Mouse (Mus musculus): Measurements from ENCODE around the gene Ugt1a7c. TPM values are rescaled to one million over a fixed set of nuclear protein-coding genes. Genes with fewer than 3 reads are reported as not detected.
"Not testable (repeated sequence)": the region's sequence is repeated elsewhere in the genome, so short reads cannot be mapped to it uniquely, and the experiment has no call there.

Ugt1a7c gene
- polyA plus RNA-seq, 1 experiment from 2014 or later = 1.5 TPM

DNA sequence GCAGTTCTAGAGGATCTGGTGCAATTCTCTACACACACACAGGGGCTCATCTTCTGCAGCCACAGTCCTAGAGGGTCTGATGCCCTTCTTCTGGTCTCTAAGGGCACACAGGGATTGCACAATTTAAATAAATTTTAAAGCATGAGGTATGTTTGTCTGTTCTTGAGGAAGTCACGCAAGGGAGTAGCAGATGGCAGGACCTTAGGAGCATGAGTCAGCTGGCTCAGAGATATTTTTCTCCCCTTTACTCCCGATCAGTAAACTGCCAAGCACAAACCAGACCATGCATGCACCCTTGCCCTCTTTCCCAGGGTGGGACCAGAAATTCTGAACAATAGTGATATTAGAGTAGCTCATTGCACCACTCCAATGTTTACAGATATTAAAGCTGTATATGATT is 63.6 kb downstream of the Ugt1a7c start:
- Histone ChIP-seq H3K4me3 (no peak overlapping the region), H3K4me1 (replicated peaks) (no peaks in the 10 kb centered on the region), H3K27ac (replicated peaks) (no peak overlapping the region), H3K9me3 (no peaks in the 10 kb centered on the region), H3K27me3 (no peaks in the 10 kb centered on the region), H3K4me2 (no peak overlapping the region), H3K36me3 (no peaks in the 10 kb centered on the region), H3K9ac (no peak overlapping the region)
- no peak for ATAC-seq (ENCODE audit: low FRiP score, low read depth)
- WGBS = 83% methylated on average over 2 of the region's 2 CpGs

DNA sequence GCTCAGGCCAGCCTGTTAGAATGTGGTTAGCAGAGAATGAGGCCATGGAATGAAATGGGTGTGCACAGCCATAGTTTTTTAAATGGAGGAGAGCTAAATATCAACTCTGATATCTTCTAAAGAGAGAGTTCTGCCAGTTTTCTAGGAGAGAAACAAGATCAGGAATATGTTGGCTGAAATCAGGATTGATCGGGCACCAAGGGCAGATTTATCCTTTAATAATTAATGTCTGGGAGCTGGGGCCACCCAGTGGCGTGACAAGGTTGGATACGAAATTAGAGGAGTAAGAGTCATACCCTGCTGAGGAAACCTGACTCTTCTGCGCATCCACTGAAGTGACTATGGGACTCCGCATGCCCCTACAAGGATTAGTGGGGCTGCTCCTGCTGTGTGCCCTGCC is 70.8 kb downstream of the Ugt1a7c start, which contains the start of gene Ugt1a5:
TSS of gene Ugt1a5 (plus strand) at position 302 of the 400 bp plus-strand sequence.
- H3K9ac ChIP-seq = no peak within 1 kb of the TSS
- H3K36me3 ChIP-seq = no peaks in the 10 kb centered on the region
- no peak within 1 kb of the TSS for H3K4me3 ChIP-seq
- no peaks in the 10 kb centered on the region for H3K4me1 ChIP-seq (replicated peaks)
- ATAC-seq (ENCODE audit: low FRiP score, low read depth) = no peak
- H3K27ac ChIP-seq (replicated peaks) = no peak within 1 kb of the TSS
- 80% methylated on average over 5 of the region's 5 CpGs for WGBS
- H3K9me3 ChIP-seq = no peaks in the 10 kb centered on the region
- H3K4me2 ChIP-seq = no peak within 1 kb of the TSS
- no peaks in the 10 kb centered on the region for H3K27me3 ChIP-seq

DNA sequence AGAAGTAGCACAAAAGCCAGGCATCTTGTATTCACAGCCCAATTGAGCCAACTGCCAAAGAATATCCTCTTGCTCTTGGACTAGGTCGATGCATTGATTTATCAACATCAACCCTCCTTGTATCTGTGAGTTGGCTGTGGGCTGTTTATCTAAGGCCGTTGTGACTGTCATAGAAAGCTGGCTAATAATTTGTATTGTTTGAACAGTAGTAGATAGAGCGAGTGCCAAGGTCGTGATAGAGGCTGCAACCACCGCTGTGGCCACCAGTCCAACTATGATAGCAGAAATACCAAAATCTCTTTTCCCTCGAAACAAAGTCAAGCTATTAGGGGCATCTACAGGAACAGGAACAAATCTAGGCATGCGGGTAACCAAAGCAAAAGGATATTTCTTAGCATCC is 77.3 kb downstream of the Ugt1a7c start:
- not testable (repeated sequence) for H3K9me3 ChIP-seq; H3K4me2 ChIP-seq; H3K27me3 ChIP-seq; H3K4me1 ChIP-seq (replicated peaks); H3K27ac ChIP-seq (replicated peaks); H3K4me3 ChIP-seq; H3K36me3 ChIP-seq; ATAC-seq (ENCODE audit: low FRiP score, low read depth); H3K9ac ChIP-seq
- WGBS = 87% methylated on average over 6 of the region's 7 CpGs

DNA sequence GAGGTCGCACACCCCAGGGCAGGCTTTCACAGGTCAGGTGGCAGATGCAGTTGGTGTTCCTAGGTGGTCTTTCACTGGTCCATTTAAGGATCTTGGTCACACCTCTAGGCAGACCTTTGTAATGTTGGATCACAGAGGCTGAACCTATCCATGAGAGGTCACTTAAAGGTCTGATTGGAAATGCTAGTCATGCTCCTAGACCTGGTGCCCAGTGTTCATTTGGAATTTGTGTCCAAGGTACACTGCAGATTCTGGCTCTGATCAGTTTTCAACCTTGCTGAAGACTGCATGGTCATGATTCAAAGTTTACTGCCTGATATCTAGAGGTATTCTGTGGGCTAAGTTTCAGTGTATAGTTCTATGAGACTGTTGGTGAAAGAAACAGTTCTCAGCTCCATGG is 84.8 kb downstream of the Ugt1a7c start:
- no peak for ATAC-seq (ENCODE audit: low FRiP score, low read depth)
- Histone ChIP-seq H3K4me1 (replicated peaks) (no peaks in the 10 kb centered on the region), H3K9ac (no peak overlapping the region), H3K36me3 (no peaks in the 10 kb centered on the region), H3K9me3 (no peaks in the 10 kb centered on the region; the same call in 1 of the 2 replicates), H3K4me3 (no peak overlapping the region), H3K27ac (replicated peaks) (no peak overlapping the region), H3K27me3 (no peaks in the 10 kb centered on the region), H3K4me2 (no peak overlapping the region)
- 92% methylated on average over 1 of the region's 1 CpGs for WGBS

DNA sequence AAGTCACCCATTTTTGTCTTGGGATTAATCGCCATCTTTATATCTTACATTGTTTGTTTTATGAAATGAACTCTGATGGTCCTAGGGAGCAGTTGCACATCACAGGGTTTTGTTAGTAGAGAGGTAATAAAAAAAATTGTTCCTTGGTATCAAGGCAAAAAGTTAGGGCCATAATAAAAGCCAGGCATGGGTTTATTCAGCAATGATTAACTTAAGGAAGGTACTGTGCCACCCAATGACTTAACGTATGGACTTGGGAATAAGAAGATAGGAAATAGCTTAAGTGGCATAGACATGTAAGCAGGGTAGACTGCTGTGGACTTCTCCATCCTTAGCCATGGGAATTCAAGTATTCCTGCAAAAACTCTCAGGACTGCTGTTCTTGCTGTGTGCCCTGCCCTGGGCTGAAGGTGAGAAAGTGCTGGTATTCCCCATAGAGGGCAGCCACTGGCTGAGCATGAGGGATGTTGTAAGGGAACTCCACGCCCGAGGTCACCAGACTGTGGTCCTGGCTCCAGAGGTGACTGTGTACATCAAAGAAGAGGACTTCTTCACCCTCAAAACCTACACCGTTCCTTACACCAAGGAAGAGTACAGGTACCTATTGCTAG is 91.6 kb downstream of the Ugt1a7c start:
- 86% methylated on average over 5 of the region's 5 CpGs for WGBS
- Histone ChIP-seq H3K4me3 (no peak overlapping the region), H3K27me3 (no peaks in the 10 kb centered on the region), H3K4me1 (replicated peaks) (no peaks in the 10 kb centered on the region), H3K36me3 (no peaks in the 10 kb centered on the region), H3K9ac (no peak overlapping the region), H3K9me3 (no peaks in the 10 kb centered on the region), H3K4me2 (no peak overlapping the region), H3K27ac (replicated peaks) (no peak overlapping the region)
- ATAC-seq (ENCODE audit: low FRiP score, low read depth) = no peak

DNA sequence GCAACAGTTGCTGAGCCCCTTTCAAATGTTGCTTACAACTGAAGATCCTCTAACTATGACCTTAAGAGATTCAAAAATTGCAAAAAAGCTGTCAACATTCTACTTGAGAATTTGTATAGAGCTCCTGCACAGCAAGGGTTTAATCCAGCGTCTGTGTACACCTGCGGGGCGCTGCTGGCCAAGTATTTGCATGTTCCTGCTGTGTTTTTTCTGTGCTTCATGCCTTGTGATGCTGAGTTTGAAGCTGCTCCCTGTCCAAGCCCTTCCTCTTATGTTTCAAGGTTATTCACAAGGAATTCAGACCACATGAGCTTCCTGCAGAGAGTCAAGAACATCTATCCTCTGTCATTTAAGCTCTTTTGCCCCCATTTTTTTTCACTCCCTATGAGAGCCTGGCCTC is 97.3 kb downstream of the Ugt1a7c start:
- Histone ChIP-seq H3K4me1 (replicated peaks) (no peaks in the 10 kb centered on the region), H3K27me3 (no peaks in the 10 kb centered on the region), H3K36me3 (no peaks in the 10 kb centered on the region), H3K27ac (replicated peaks) (no peak overlapping the region), H3K9ac (no peak overlapping the region), H3K4me3 (no peak overlapping the region), H3K9me3 (no peaks in the 10 kb centered on the region), H3K4me2 (no peak overlapping the region)
- no peak for ATAC-seq (ENCODE audit: low FRiP score, low read depth)
- WGBS = 70% methylated on average over 3 of the region's 3 CpGs

DNA sequence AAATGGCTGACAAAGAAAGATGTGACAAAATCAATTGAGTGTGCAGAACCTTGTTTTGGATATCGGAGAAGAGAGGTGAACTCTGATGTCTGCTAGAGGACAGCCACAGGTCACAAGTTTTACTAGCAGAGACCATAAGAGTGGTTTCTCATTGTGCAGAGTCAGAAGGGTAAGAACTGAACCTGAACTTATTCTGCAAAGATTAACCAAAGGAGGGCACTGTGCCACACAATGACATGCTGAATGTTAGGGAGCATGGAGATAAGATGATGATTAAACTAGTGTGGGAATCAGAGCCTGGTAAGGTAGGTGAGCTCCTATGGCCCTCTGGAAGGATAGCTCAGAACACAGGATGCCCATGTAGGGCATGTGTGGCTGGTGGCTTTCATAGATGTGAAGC is 100.8 kb downstream of the Ugt1a7c start:
- Histone ChIP-seq H3K27me3 (no peaks in the 10 kb centered on the region), H3K4me3 (no peak overlapping the region), H3K27ac (replicated peaks) (no peak overlapping the region), H3K36me3 (no peaks in the 10 kb centered on the region), H3K9me3 (no peaks in the 10 kb centered on the region), H3K9ac (no peak overlapping the region), H3K4me2 (no peak overlapping the region), H3K4me1 (replicated peaks) (no peaks in the 10 kb centered on the region)
- ATAC-seq (ENCODE audit: low FRiP score, low read depth) = no peak
- WGBS = 91% methylated on average over 1 of the region's 1 CpGs

DNA sequence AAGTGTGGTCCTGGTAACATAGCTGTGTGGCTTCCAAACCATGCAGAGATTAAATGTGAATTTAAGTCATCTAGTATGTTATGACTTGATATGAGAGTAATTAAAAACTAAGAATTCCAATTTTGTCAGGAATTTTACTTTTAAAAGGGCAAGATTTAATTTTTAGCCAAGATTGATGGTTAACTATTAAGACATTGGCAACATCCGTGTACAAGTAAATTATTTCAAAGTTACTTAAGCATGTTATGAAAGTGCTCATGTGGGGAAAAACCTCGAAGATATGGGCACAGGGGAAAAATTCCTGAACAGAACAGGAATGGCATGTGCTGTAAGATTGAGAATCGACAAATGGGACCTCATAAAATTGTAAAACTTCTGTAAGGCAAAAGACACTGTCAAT is 102.6 kb downstream of the Ugt1a7c start:
- H3K4me1 ChIP-seq (replicated peaks) = no peaks in the 10 kb centered on the region
- H3K4me3 ChIP-seq = no peak overlapping the region
- no peaks in the 10 kb centered on the region for H3K27me3 ChIP-seq
- no peaks in the 10 kb centered on the region for H3K36me3 ChIP-seq
- WGBS = 81% methylated on average over 3 of the region's 3 CpGs
- no peak for ATAC-seq (ENCODE audit: low FRiP score, low read depth)
- no peak overlapping the region for H3K27ac ChIP-seq (replicated peaks)
- H3K4me2 ChIP-seq = no peak overlapping the region
- H3K9me3 ChIP-seq = no peaks in the 10 kb centered on the region
- no peak overlapping the region for H3K9ac ChIP-seq

DNA sequence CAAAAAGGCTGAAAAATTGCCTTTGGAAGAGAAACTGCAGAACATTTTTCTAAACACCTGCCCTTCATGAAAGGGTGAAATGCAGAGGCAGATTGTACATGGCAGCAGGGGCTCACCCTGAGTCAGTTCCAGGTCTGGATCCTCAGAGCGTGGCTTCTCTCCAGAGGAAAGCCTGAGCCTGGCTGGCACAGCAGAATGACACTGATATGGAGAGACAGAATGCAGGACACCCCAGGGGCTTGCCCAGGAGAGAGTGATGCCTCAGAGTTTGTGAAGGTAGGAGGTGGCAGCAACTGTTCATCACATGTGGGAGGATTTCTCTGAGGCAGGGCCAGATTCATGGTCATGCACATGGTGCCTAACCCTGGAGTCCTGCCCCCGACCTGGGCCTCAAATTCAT is 105.1 kb downstream of the Ugt1a7c start:
- no peak for ATAC-seq (ENCODE audit: low FRiP score, low read depth)
- H3K4me3 ChIP-seq = no peak overlapping the region
- H3K4me1 ChIP-seq (replicated peaks) = no peaks in the 10 kb centered on the region
- no peak overlapping the region for H3K27ac ChIP-seq (replicated peaks)
- H3K27me3 ChIP-seq = no peaks in the 10 kb centered on the region
- H3K9ac ChIP-seq = no peak overlapping the region
- no peak overlapping the region for H3K4me2 ChIP-seq
- H3K9me3 ChIP-seq = 0 out of 2 replicates have a peak, but pooled peaks cover 8% of the 10 kb centered on the region
- peaks cover 8% of the 10 kb centered on the region; the same call in 1 of the 2 replicates for H3K36me3 ChIP-seq
- 72% methylated on average over 2 of the region's 2 CpGs for WGBS

DNA sequence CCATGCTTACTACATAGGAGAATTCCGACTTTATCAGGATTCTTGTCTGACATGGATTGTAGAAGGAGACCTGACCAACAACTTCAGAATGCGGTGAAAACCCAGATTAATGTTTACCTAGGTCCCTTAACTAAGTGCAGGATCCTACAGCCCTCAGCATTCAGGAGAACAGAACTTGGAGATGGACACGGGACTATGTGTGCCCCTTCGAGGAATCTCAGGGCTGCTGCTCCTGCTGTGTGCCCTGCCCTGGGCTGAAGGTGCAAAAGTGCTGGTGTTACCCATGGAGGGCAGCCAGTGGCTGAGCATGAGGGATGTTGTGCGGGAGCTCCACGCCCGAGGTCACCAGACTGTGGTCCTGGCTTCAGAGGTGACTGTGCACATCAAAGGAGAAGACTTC is 105.6 kb downstream of the Ugt1a7c start, which contains the start of gene Ugt1a2:
TSS of gene Ugt1a2 (plus strand) at position 146 of the 400 bp plus-strand sequence.
- ATAC-seq (ENCODE audit: low FRiP score, low read depth) = no peak
- Histone ChIP-seq H3K27ac (replicated peaks) (no peak within 1 kb of the TSS), H3K4me2 (no peak within 1 kb of the TSS), H3K4me3 (no peak within 1 kb of the TSS), H3K36me3 (peaks cover 8% of the 10 kb centered on the region; the same call in 1 of the 2 replicates), H3K9ac (no peak within 1 kb of the TSS), H3K4me1 (replicated peaks) (peaks cover 3% of the 10 kb centered on the region; the same call in 1 of the 2 replicates), H3K27me3 (no peaks in the 10 kb centered on the region), H3K9me3 (0 out of 2 replicates have a peak, but pooled peaks cover 8% of the 10 kb centered on the region)
- WGBS = 83% methylated on average over 7 of the region's 7 CpGs

DNA sequence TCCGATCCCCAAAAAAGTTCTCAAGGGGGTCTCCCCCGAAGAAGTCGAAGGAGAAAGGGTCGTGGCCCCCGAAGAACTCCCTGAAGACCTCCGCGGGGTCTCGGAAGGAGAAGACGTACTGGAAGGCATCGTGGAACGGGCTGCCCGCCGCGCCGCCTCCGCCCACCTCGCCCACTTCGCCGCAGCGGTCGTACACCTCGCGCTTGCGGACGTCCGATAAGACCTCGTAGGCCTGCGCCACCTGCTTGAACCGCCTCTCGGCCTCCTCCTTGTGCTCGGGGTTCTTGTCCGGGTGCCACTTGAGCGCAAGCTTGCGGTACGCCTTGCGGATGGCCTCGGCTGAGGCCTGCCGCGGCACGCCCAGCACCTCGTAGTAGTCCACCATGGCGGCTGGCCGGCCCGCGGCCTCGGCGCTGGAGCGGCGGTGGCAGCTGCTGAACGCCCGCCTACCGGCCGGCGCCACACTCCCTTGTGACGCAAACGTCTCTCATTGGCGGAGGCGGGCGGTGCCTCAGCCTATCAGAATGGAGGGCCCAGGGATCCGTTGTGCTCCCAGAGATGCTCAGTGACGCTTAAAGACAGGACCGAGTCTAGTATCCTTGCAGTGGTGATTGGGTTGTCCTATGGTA is 110.5 kb downstream of the Ugt1a7c start, which contains the start of gene Dnajb3:
TSS of gene Dnajb3 (minus strand) at position 489 of the 629 bp plus-strand sequence.
- peak; percentile 100 for ATAC-seq (ENCODE audit: low FRiP score, low read depth)
- Histone ChIP-seq H3K27me3 (no peaks in the 10 kb centered on the region), H3K4me2 (peak within 1 kb of the TSS; percentile 77), H3K4me1 (replicated peaks) (peaks cover 8% of the 10 kb centered on the region), H3K27ac (replicated peaks) (peak within 1 kb of the TSS; percentile 57; the same call in 1 of the 2 replicates), H3K9me3 (0 out of 2 replicates have a peak, but pooled peaks cover 8% of the 10 kb centered on the region), H3K9ac (peak within 1 kb of the TSS; percentile 55), H3K36me3 (peaks cover 8% of the 10 kb centered on the region; the same call in 1 of the 2 replicates), H3K4me3 (peak within 1 kb of the TSS; percentile 46)
- WGBS = 6% methylated on average over 62 of the region's 62 CpGs

DNA sequence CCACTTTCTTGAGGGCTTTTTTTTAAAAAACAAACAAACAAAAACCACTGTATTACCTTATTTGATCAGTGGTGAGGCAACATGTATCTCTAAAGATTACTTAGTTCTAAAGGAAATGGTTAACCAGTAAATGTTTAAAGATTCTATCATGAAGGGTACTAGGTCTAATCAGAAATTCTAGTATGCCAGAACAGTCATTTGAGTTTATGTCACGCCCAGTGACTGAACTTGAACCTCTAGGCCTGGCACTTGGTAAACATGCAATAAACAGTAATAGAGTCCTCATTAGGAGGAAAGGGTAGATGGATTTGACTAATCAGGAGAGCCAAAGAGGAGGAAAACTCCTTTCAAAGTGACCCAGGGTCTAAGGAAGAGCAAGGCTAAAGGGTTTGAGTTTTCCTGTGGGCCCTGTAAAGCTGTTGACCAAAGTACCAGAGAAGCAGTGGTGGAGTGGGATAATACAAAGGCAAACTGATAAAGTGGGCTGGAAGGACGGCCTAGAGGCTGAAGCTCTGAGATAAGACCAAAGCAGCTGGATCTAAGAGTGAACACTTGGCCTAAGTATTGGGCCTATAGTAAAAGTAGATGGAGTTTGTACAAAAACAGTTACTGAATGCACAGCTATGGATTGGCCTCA is 112.1 kb downstream of the Ugt1a7c start:
- Histone ChIP-seq H3K4me1 (replicated peaks) (peaks cover 8% of the 10 kb centered on the region), H3K9ac (no peak overlapping the region), H3K4me3 (no peak overlapping the region), H3K27me3 (no peaks in the 10 kb centered on the region), H3K36me3 (peaks cover 8% of the 10 kb centered on the region; the same call in 1 of the 2 replicates), H3K27ac (replicated peaks) (no peak overlapping the region), H3K4me2 (no peak overlapping the region), H3K9me3 (peaks cover 15% of the 10 kb centered on the region)
- no peak for ATAC-seq (ENCODE audit: low FRiP score, low read depth)
- 84% methylated on average over 2 of the region's 2 CpGs for WGBS
